Mouse (Mus musculus) ES-E14 (cell line): ENCODE results near the gene Hjurp. TPM values are rescaled to one million over a fixed set of nuclear protein-coding genes. Genes with fewer than 3 reads are reported as not detected.

ENCODE experiments used
- DNase-seq: peaks from one replicate; pipeline ENCODE4 v3.0.0-alpha.2; 2013; ENCODE audit warnings: low read depth, low spot score
- H3K27ac ChIP-seq: 2 replicates; pipeline ENCODE4 v1.5.1; 2012; ENCODE audit warnings: low read depth, mild to moderate bottlenecking, low read length, moderate library complexity, mixed read lengths; ENCODE audit not compliant: poor library complexity, insufficient read depth, severe bottlenecking
- H3K36me3 ChIP-seq: 2 replicates; pipeline ENCODE4 v1.6.1; 2012; ENCODE audit warnings: mild to moderate bottlenecking, low read length, moderate library complexity, mixed read lengths; ENCODE audit not compliant: control insufficient read depth, poor library complexity, insufficient read depth, severe bottlenecking
- H3K4me1 ChIP-seq, 2 experiments: fragments of 150-350 bp in 1 of 2; sonication (generic) in 1 of 2; 2 replicates each; pipeline ENCODE4 v1.6.1; 2012; ENCODE audit warnings: low read length in 2 of 2, mild to moderate bottlenecking in 1 of 2, mixed read lengths in 1 of 2; ENCODE audit not compliant: control insufficient read depth in 2 of 2, insufficient read depth in 2 of 2, poor library complexity in 1 of 2
- H3K4me3 ChIP-seq, 2 experiments: fragments of 150-350 bp in 1 of 2; sonication (generic) in 1 of 2; 2 replicates each; pipeline ENCODE4 v1.5.1; 2012; ENCODE audit warnings: low read length in 2 of 2, low read depth in 1 of 2, mild to moderate bottlenecking in 1 of 2, mixed read lengths in 1 of 2; ENCODE audit not compliant: insufficient read depth in 1 of 2, poor library complexity in 1 of 2, severe bottlenecking in 1 of 2
- H3K9ac ChIP-seq: 2 replicates; pipeline ENCODE4 v1.6.1; 2012; ENCODE audit warnings: low read depth, mild to moderate bottlenecking, low read length, mixed read lengths; ENCODE audit not compliant: poor library complexity, insufficient read depth, severe bottlenecking
- H3K9me3 ChIP-seq: fragments of 150-350 bp; sonication (generic); 2 replicates; pipeline ENCODE4 v1.6.1; 2012; ENCODE audit warnings: low read depth, mild to moderate bottlenecking, low read length; ENCODE audit not compliant: control insufficient read depth, insufficient read depth
- CHD2 ChIP-seq: IDR thresholded peaks from 2 replicates; pipeline ENCODE4 v1.6.1; 2014; ENCODE audit warnings: mild to moderate bottlenecking, low read depth, low read length, inconsistent platforms
- HCFC1 ChIP-seq: IDR thresholded peaks from 2 replicates; pipeline ENCODE4 v1.6.1; 2012; ENCODE audit warnings: low read length, inconsistent platforms, borderline replicate concordance; ENCODE audit not compliant: insufficient read depth
- MAFK ChIP-seq: IDR thresholded peaks from 2 replicates; pipeline ENCODE4 v1.6.1; 2014; ENCODE audit warnings: mild to moderate bottlenecking, low read depth, low read length, inconsistent platforms; ENCODE audit not compliant: insufficient read depth
- ZC3H11A ChIP-seq: IDR thresholded peaks from 2 replicates; pipeline ENCODE4 v1.6.1; 2012; ENCODE audit warnings: low read depth, mild to moderate bottlenecking, inconsistent platforms, low read length, borderline replicate concordance
- ZNF384 ChIP-seq: IDR thresholded peaks from 2 replicates; pipeline ENCODE4 v1.6.1; 2012; ENCODE audit warnings: low read depth, low read length, inconsistent platforms
- in situ Hi-C, 2 experiments: fragments of 600-800 bp; cut with MboI; formaldehyde crosslinking; loops; one replicate each; pipeline ENCODE4 v1.15.1; 2025; ENCODE audit warnings: low sequenced_read_pairs in 2 of 2, inconsistent platforms in 1 of 2; ENCODE audit not compliant: unreplicated experiment in 2 of 2
- total RNA-seq: library from RNA; depleted of rRNA; stranded (reverse); fragments of 300-350 nt; gene quantifications from 2 replicates; pipeline ENCODE4 v1.2.3, GENCODE M21; 2012

Gene Hjurp
- total RNA-seq, 1 experiment = 168 TPM

DNA sequence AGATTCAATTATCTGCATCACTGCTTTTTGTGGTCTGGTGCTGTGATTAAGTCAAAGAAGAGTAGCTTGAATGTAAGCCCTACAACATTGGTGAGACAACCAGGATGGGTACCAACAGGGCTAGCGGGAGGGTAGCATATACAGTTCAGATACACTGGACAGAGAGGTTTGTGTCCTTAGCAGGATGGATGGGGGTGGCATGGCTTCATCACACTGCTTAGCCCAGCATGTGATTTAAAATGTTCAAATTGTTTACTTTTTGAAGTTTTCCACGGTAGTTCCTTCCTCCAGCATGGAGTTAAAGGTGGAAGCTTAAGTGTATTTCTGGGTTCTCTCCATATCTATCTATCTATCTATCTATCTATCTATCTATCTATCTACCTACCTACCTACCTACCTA, 11.7 kb upstream of the Hjurp start:
- H3K4me3 ChIP-seq = no peak overlapping the region
- no peak overlapping the region for H3K9ac ChIP-seq
- TF ChIP-seq MAFK = no peak
- in situ Hi-C loops = no loop called here
- DNase-seq = no peak
- H3K27ac ChIP-seq = no peak overlapping the region
- no peaks in the 10 kb centered on the region for H3K4me1 ChIP-seq
- H3K9me3 ChIP-seq = no peaks in the 10 kb centered on the region
- H3K36me3 ChIP-seq = no peaks in the 10 kb centered on the region

DNA sequence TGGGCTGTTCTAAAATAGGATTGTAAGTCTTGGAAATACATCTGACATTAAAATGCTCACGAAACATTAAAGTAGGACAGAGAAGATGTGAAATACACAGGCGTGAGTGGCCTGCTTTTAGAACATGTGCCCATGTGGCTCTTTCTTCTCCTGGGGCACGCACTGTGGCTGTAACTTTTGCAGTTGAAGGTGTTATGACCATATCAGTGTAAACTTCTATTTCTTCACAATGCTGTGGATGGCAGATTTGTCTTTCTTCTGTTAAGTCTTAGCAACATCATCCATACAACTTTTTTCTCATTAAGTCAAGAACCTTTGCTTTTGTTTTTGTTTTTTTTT, 11.3 kb upstream of the Hjurp start:
- no peak for DNase-seq
- in situ Hi-C loops = no loop called here
- H3K27ac ChIP-seq = no peak overlapping the region
- no peaks in the 10 kb centered on the region for H3K9me3 ChIP-seq
- H3K9ac ChIP-seq = no peak overlapping the region
- no peaks in the 10 kb centered on the region for H3K36me3 ChIP-seq
- no peak overlapping the region for H3K4me3 ChIP-seq
- H3K4me1 ChIP-seq = no peaks in the 10 kb centered on the region
- no peak for TF ChIP-seq ZC3H11A
- no peak for TF ChIP-seq MAFK
- TF ChIP-seq ZNF384 = no peak
- TF ChIP-seq CHD2 = no peak
- TF ChIP-seq HCFC1 = no peak

DNA sequence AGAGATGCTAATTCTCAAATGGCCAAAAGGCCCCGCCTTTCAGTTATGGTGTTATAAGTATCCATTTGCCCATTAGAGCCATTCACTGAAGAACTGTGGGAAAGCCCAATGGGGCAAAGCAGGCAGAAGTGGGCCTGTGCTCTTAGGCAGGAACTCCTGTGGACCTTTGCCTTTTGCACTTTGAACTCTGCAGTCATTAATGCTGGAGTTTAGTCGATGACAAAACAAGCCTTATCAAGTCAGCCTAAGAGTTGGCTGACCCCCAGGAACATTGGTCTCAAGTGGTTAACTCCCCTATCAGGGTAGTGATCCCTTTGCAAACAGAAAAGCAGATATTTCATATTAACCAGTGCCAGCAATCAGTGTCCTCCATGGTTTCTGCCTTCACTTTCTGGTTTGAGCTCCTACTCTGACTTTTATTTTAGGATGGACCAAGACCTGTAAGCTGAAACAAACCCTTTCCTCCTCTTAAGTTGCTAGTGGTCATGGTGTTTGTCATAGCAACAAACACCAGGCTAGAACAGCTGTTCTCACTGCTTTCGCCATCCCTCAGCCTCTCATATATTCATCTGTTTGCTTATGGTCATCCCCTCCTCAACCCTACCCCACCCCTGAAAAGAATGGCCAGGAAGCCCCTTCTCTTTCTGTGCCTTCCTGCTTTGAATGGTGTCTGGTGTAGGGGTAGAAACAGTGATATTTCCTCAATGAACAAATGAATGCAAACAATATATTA, 10.8 kb upstream of the Hjurp start:
- H3K4me3 ChIP-seq = no peak overlapping the region
- in situ Hi-C loops = no loop called here
- DNase-seq = no peak
- H3K36me3 ChIP-seq = no peaks in the 10 kb centered on the region
- no peaks in the 10 kb centered on the region for H3K4me1 ChIP-seq
- no peak overlapping the region for H3K9ac ChIP-seq
- TF ChIP-seq ZNF384 = no peak
- no peak for TF ChIP-seq CHD2
- no peak for TF ChIP-seq HCFC1
- TF ChIP-seq ZC3H11A = no peak
- no peak for TF ChIP-seq MAFK
- no peak overlapping the region for H3K27ac ChIP-seq
- no peaks in the 10 kb centered on the region for H3K9me3 ChIP-seq

DNA sequence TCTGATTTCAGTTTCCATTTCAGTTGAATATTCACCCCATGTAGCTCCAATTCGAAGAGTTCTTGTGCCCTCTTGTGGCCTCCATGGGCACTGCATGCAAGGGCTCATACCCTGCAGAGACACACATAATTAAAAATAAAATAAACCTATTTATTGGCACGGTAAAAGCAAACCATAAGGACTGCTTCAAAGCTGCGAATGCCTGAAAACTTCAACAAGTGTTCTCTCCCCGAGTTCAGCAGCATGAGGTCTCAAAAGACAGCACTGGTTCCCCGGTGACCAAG, 10.2 kb upstream of the Hjurp start:
- Histone ChIP-seq H3K27ac (no peak overlapping the region), H3K36me3 (no peaks in the 10 kb centered on the region), H3K4me3 (no peak overlapping the region), H3K9ac (no peak overlapping the region), H3K4me1 (no peaks in the 10 kb centered on the region), H3K9me3 (no peaks in the 10 kb centered on the region)
- TF ChIP-seq ZC3H11A (peak; percentile 75), ZNF384 (no peak)
- DNase-seq = peak; percentile 54
- in situ Hi-C loops = no loop called here

DNA sequence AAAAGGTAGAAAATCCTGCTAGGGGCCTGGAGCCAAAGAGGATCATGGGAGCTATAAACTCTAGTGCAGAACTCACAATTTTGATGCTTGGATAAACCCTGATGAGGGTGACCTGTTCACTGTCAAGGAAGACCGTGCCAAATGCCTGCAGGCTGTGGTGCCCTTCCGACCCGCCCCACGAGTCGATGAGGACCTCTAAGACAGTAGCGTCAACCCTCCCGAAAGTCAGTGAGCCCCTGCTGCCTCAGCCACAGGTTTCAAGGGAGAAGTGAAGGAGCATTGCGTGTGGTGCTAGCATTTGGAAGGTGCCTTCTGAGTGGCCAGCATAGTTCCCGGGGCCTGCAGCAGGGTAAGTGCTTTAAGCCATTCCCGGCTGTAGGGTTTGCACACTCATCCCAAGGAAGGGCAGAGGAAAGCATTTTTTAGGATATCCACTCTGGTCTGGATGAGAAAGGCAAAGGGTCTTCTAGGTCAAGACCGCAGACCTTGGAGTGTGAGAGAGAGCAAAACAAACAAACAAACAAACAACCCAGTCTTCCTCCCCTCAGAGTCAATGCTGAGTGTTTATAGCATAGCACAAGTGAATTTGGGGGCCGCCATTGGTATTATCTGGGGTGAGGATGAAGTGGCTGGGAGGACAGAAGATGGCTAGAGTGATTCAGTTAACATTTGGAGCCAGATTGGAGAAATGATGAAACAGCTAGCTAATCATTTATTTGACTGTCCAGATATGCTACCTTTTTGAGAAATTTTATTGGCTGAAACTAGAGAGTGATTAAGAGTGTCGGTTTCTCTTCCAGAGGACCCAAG, 9.7 kb upstream of the Hjurp start:
- H3K9ac ChIP-seq = no peak overlapping the region
- no peak overlapping the region for H3K4me3 ChIP-seq
- in situ Hi-C loops = no loop called here
- no peaks in the 10 kb centered on the region for H3K9me3 ChIP-seq
- H3K27ac ChIP-seq = no peak overlapping the region
- no peak for TF ChIP-seq CHD2
- no peak for DNase-seq
- H3K36me3 ChIP-seq = no peaks in the 10 kb centered on the region
- no peaks in the 10 kb centered on the region for H3K4me1 ChIP-seq
